Mouse (Mus musculus) embryonic fibroblast, embryonic 13.5 days (primary cell): ENCODE results near the gene Irf2bpl. TPM values are rescaled to one million over a fixed set of nuclear protein-coding genes. Genes with fewer than 3 reads are reported as not detected.

Experiments used
- H3K27ac ChIP-seq: 2 replicates; pipeline ENCODE4 v1.5.1; 2012; ENCODE audit warnings: low read length, control low read depth, inconsistent platforms; ENCODE audit not compliant: insufficient read depth
- H3K4me1 ChIP-seq: 2 replicates; pipeline ENCODE4 v1.6.1; 2011; ENCODE audit warnings: low read length; ENCODE audit not compliant: control insufficient read depth, insufficient read depth
- H3K4me3 ChIP-seq: 2 replicates; pipeline ENCODE4 v1.5.1; 2011; ENCODE audit warnings: mild to moderate bottlenecking, control low read depth, low read length; ENCODE audit not compliant: insufficient read depth
- CTCF ChIP-seq: IDR thresholded peaks from 2 replicates; pipeline ENCODE4 v1.5.1; 2011; ENCODE audit warnings: mild to moderate bottlenecking, control low read depth, low read length, moderate library complexity, borderline replicate concordance; ENCODE audit not compliant: insufficient read depth
- POLR2A ChIP-seq: IDR thresholded peaks from 2 replicates; pipeline ENCODE4 v1.6.1; 2011; ENCODE audit warnings: low read depth, mild to moderate bottlenecking, control low read depth, low read length, moderate library complexity
- polyA plus RNA-seq: library from polyadenylated mRNA; stranded (reverse); fragments of >200 nt; gene quantifications from 2 replicates; pipeline ENCODE4 v1.2.4, GENCODE M21; 2011; ENCODE audit warnings: low read depth; ENCODE audit not compliant: missing spikeins, insufficient read length

Gene Irf2bpl
- polyA plus RNA-seq, 1 experiment: 36.4 TPM

- Histone ChIP-seq H3K4me3 (no peak overlapping the region), H3K27ac (peak overlapping the region; percentile 93), H3K4me1 (peaks cover 5% of the 10 kb centered on the region)
- TF ChIP-seq POLR2A: no peak; the same call in 1 of the 2 replicates
- no peak for TF ChIP-seq CTCF
Measured at GRCm38 (mm10) chr12:86887381-86888129, 3.0 kb upstream of the Irf2bpl start.

- Histone ChIP-seq H3K27ac (no peak overlapping the region; the same call in 1 of the 2 replicates), H3K4me3 (no peak overlapping the region), H3K4me1 (peaks cover 5% of the 10 kb centered on the region)
- TF ChIP-seq POLR2A: no peak
- no peak for TF ChIP-seq CTCF
Measured at GRCm38 (mm10) chr12:86886446-86886965, 1.9 kb upstream of the Irf2bpl start.

- Histone ChIP-seq H3K4me3 (no peak overlapping the region), H3K4me1 (peaks cover 5% of the 10 kb centered on the region), H3K27ac (no peak overlapping the region)
- no peak for TF ChIP-seq CTCF
- no peak for TF ChIP-seq POLR2A
Measured at GRCm38 (mm10) chr12:86885746-86886145, 1.1 kb upstream of the Irf2bpl start.

GRCm38 (mm10) chr12:86885336-86885735, 738 bp upstream of the Irf2bpl start:
- Histone ChIP-seq H3K27ac (peak overlapping the region; percentile 59), H3K4me3 (peak overlapping the region; percentile 17; the same call in 1 of the 2 replicates), H3K4me1 (peaks cover 5% of the 10 kb centered on the region)
- TF ChIP-seq CTCF (no peak), POLR2A (no peak)

- TF ChIP-seq CTCF: no peak
- peak; percentile 40; the same call in 1 of the 2 replicates for TF ChIP-seq POLR2A
- Histone ChIP-seq H3K4me3 (peak overlapping the region; percentile 65), H3K4me1 (peaks cover 18% of the 10 kb centered on the region), H3K27ac (peak overlapping the region; percentile 97)
Measured at GRCm38 (mm10) chr12:86883280-86884196, 1.1 kb downstream of the Irf2bpl start.

- peak overlapping the region; percentile 97 for H3K27ac ChIP-seq
- H3K4me1 ChIP-seq: peaks cover 22% of the 10 kb centered on the region
- TF ChIP-seq CTCF (no peak), POLR2A (no peak)
Measured at GRCm38 (mm10) chr12:86883019-86883279, 1.6 kb downstream of the Irf2bpl start.

GRCm38 (mm10) chr12:86882279-86883018, 2.1 kb downstream of the Irf2bpl start:
- Histone ChIP-seq H3K27ac (peak overlapping the region; percentile 97), H3K4me1 (peaks cover 21% of the 10 kb centered on the region), H3K4me3 (peak overlapping the region; percentile 65)
- TF ChIP-seq CTCF (no peak), POLR2A (peak; percentile 21)

More at GRCm38 (mm10) chr12:86883019-86883279, 1.6 kb downstream of the Irf2bpl start:
- peak overlapping the region; percentile 65 for H3K4me3 ChIP-seq

- peaks cover 19% of the 10 kb centered on the region for H3K4me1 ChIP-seq
- H3K4me3 ChIP-seq: peak overlapping the region; percentile 65
- peak overlapping the region; percentile 97 for H3K27ac ChIP-seq
- TF ChIP-seq CTCF: no peak
- TF ChIP-seq POLR2A: no peak
Measured at GRCm38 (mm10) chr12:86881809-86882278, 2.8 kb downstream of the Irf2bpl start.
